8 mouse cellular contexts compared by ENCODE assay signal in the genomic region with DNA sequence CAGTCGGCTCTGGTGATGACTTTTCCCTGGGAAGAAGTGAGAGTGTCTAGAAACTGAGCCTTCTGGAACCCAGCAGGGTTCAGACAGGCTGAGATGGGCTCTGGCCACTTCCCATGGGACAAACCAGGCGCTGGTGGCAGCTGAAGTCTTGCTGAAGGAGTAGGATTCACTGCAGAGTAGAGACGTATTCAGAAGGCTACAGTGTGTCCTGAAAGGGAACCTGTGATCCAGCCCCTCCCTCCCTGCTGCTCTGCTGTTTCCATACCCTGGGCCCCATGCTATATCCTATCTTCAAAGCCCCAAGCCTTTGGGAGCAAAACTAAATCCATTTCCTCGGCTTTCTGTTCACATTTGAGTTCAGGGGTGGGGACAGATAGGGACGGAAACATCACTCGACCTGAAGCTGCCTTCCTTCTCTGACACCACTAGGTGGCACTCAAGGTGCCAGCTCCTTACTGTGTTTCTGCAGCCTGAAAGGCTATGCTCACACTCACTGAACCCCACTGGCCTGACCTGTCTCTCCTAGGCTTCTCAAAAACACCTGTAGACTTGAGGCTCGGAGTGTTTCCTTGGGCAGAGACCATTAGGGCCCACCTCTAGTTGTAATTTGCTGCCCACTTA. TPM values are rescaled to one million over a fixed set of nuclear protein-coding genes. Genes with fewer than 3 reads are reported as not detected.
DNase-seq lines count a peak whose midpoint lies in the region; ATAC-seq lines count a peak whose summit lies in the region.

No protein-coding gene starts in this region.

- H3K27me3 ChIP-seq in liver, embryonic 11.5 days (replicated peaks; ENCODE audit: control insufficient read depth, insufficient read depth, low read length), result no peaks in the 10 kb centered on the region
- H3K27me3 ChIP-seq in forebrain, embryonic 13.5 days, result peaks cover 5% of the 10 kb centered on the region
- H3K27me3 ChIP-seq in hindbrain, embryonic 10.5 days (ENCODE audit: insufficient read depth, poor library complexity, severe bottlenecking), result peaks cover 32% of the 10 kb centered on the region

- H3K9ac ChIP-seq in liver, embryonic 11.5 days (ENCODE audit: low read depth, low read length), result no peak overlapping the region
- no peak overlapping the region for H3K9ac ChIP-seq in forebrain, embryonic 13.5 days

- H3K36me3 ChIP-seq in liver, embryonic 11.5 days (ENCODE audit: control insufficient read depth, insufficient read depth, low read length), result no peaks in the 10 kb centered on the region
- H3K36me3 ChIP-seq in forebrain, embryonic 13.5 days (ENCODE audit: poor library complexity, severe bottlenecking), result no peaks in the 10 kb centered on the region
- H3K36me3 ChIP-seq in hindbrain, embryonic 10.5 days, result no peaks in the 10 kb centered on the region

- WGBS in liver, embryonic 11.5 days, result 31% methylated on average over 7 of the region's 7 CpGs
- 30% methylated on average over 7 of the region's 7 CpGs for WGBS in forebrain, embryonic 13.5 days
- 34% methylated on average over 7 of the region's 7 CpGs for WGBS in hindbrain, embryonic 10.5 days

- H3K4me2 ChIP-seq in liver, embryonic 11.5 days, result no peak overlapping the region
- H3K4me2 ChIP-seq in forebrain, embryonic 13.5 days, result no peak overlapping the region

- no peak overlapping the region for H3K4me3 ChIP-seq in liver, embryonic 11.5 days (ENCODE audit: low read depth, low read length)
- H3K4me3 ChIP-seq in forebrain, embryonic 13.5 days, result no peak overlapping the region
- no peak overlapping the region for H3K4me3 ChIP-seq in hindbrain, embryonic 10.5 days

- DNase-seq in liver, result peak; percentile 43
- no peak for DNase-seq in liver, embryonic 11.5 days (ENCODE audit: low spot score)
- DNase-seq in c-Kit-positive CD71-positive TER-119-positive erythroid progenitor cells, embryonic 14.5 days (ENCODE audit: low spot score), result peak; percentile 42
- DNase-seq in hindbrain, embryonic 10.5 days (ENCODE audit: low spot score), result peak; percentile 48
- peak; percentile 60 to 82 for DNase-seq in layer of hippocampus, adult 18-20 months (ENCODE audit: low spot score in 2 of 2)
- peak; percentile 66 for DNase-seq in lung, postnatal 10 days
- peak; percentile 80 for DNase-seq in retina, postnatal 1 day

- H3K9me3 ChIP-seq in liver, embryonic 11.5 days (ENCODE audit: control insufficient read depth, low read length), result no peaks in the 10 kb centered on the region
- H3K9me3 ChIP-seq in forebrain, embryonic 13.5 days (replicated peaks), result no peaks in the 10 kb centered on the region
- H3K9me3 ChIP-seq in hindbrain, embryonic 10.5 days, result no peaks in the 10 kb centered on the region

- ATAC-seq in liver, embryonic 11.5 days (replicated peaks; ENCODE audit: low FRiP score), result no peak; the same call in 1 of the 2 replicates
- ATAC-seq in forebrain, embryonic 13.5 days, result peak; percentile 84

- H3K4me1 ChIP-seq in liver, embryonic 11.5 days (replicated peaks; ENCODE audit: control insufficient read depth, insufficient read depth, low read length), result no peaks in the 10 kb centered on the region
- H3K4me1 ChIP-seq in forebrain, embryonic 13.5 days, result peaks cover 5% of the 10 kb centered on the region
- peaks cover 16% of the 10 kb centered on the region for H3K4me1 ChIP-seq in hindbrain, embryonic 10.5 days (replicated peaks)

- H3K27ac ChIP-seq in liver, embryonic 11.5 days (ENCODE audit: low read depth, low read length), result no peak overlapping the region
- H3K27ac ChIP-seq in forebrain, embryonic 13.5 days, result no peak overlapping the region
- H3K27ac ChIP-seq in hindbrain, embryonic 10.5 days, result no peak overlapping the region

RNA-seq across cellular contexts. Expression of gene Tub, which starts 16.7 kb away (rescaled TPM):
- polyA plus RNA-seq in liver, embryonic 11.5 days (2014; fragmentation: Nextera tagmentation; extraction: Ambion mirVana), result 0.29 and 0.48 TPM in 2 replicates
- 27.1 and 31.5 TPM in 2 replicates for polyA plus RNA-seq in forebrain, embryonic 13.5 days (2015; fragmentation: Nextera tagmentation; extraction: Ambion mirVana)
- 5.7 and 11.0 TPM in 2 replicates for polyA plus RNA-seq in hindbrain, embryonic 10.5 days (2016; fragmentation: Nextera tagmentation; extraction: Ambion mirVana)
- 100 to 1,000 TPM; 179 TPM for total RNA-seq in layer of hippocampus, adult 18-20 months (2021)

RNA-seq across cellular contexts. Expression of gene Eif3f, which starts 32.6 kb away (rescaled TPM):
- 82.8 and 87.8 TPM in 2 replicates for polyA plus RNA-seq in liver, embryonic 11.5 days (2014; fragmentation: Nextera tagmentation; extraction: Ambion mirVana)
- polyA plus RNA-seq in forebrain, embryonic 13.5 days (2015; fragmentation: Nextera tagmentation; extraction: Ambion mirVana), result 84.0 and 84.5 TPM in 2 replicates
- polyA plus RNA-seq in hindbrain, embryonic 10.5 days (2016; fragmentation: Nextera tagmentation; extraction: Ambion mirVana), result 77.2 and 84.5 TPM in 2 replicates
- 100 to 1,000 TPM; 101 to 103 TPM for total RNA-seq in layer of hippocampus, adult 18-20 months (2021)

RNA-seq across cellular contexts. Expression of gene Nlrp10, which starts 36.9 kb away (rescaled TPM):
- polyA plus RNA-seq in liver, embryonic 11.5 days (2014; fragmentation: Nextera tagmentation; extraction: Ambion mirVana), result 0.04 and 0.11 TPM in 2 replicates
- 0.05 TPM in 1 of 2 replicates, not detected in the other for polyA plus RNA-seq in forebrain, embryonic 13.5 days (2015; fragmentation: Nextera tagmentation; extraction: Ambion mirVana)
- 0.15 TPM in 1 of 2 replicates, not detected in the other for polyA plus RNA-seq in hindbrain, embryonic 10.5 days (2016; fragmentation: Nextera tagmentation; extraction: Ambion mirVana)
- under 1 TPM; 0.32 to 0.38 TPM for total RNA-seq in layer of hippocampus, adult 18-20 months (2021)
